Mouse (Mus musculus): ENCODE measurements at regions not wholly inside any gene's neighbourhood (a gene's known extent, or its start where the extent isn't known, plus 50 kb on each side); places are given as distances from the start of the nearest gene placed in this dataset.

GRCm38 (mm10) chr7:129169971-129170370 is 86.9 kb upstream of the Plpp4 start:
- ATAC-seq (ENCODE audit: low FRiP score) = no peak
- H3K27ac ChIP-seq = no peak overlapping the region
- H3K27me3 ChIP-seq = no peaks in the 10 kb centered on the region
- no peak overlapping the region for H3K4me2 ChIP-seq
- H3K9ac ChIP-seq = no peak overlapping the region
- H3K4me3 ChIP-seq = no peak overlapping the region
- whole genome bisulfite sequencing = 92% methylated on average over 7 of the region's 7 CpGs
- H3K9me3 ChIP-seq = no peaks in the 10 kb centered on the region
- no peaks in the 10 kb centered on the region for H3K4me1 ChIP-seq (replicated peaks)
- no peaks in the 10 kb centered on the region for H3K36me3 ChIP-seq

- Histone ChIP-seq H3K4me1 (replicated peaks) (no peaks in the 10 kb centered on the region), H3K27ac (no peak overlapping the region), H3K4me2 (no peak overlapping the region), H3K36me3 (no peaks in the 10 kb centered on the region), H3K4me3 (no peak overlapping the region), H3K9me3 (no peaks in the 10 kb centered on the region), H3K27me3 (no peaks in the 10 kb centered on the region), H3K9ac (no peak overlapping the region)
- WGBS = 81% methylated on average over 1 of the region's 1 CpGs
- ATAC-seq (ENCODE audit: low FRiP score) = no peak
Observed at GRCm38 (mm10) chr7:129190933-129191332, 65.9 kb upstream of the Plpp4 start.

- H3K9me3 ChIP-seq = no peaks in the 10 kb centered on the region
- no peak for ATAC-seq (ENCODE audit: low FRiP score)
- H3K4me3 ChIP-seq = no peak overlapping the region
- H3K4me2 ChIP-seq = no peak overlapping the region
- H3K4me1 ChIP-seq (replicated peaks) = no peaks in the 10 kb centered on the region
- no peaks in the 10 kb centered on the region for H3K36me3 ChIP-seq
- no peaks in the 10 kb centered on the region for H3K27me3 ChIP-seq
- no peak overlapping the region for H3K9ac ChIP-seq
- WGBS = 74% methylated on average over 5 of the region's 5 CpGs
- H3K27ac ChIP-seq = no peak overlapping the region
Observed at GRCm38 (mm10) chr7:129207029-129207428, 49.8 kb upstream of the Plpp4 start.
